Mouse (Mus musculus): ENCODE data around the gene Olfr370. TPM values are rescaled to one million over a fixed set of nuclear protein-coding genes. Genes with fewer than 3 reads are reported as not detected.

The Olfr370 gene
- polyA plus RNA-seq, 1 experiment = not detected

GRCm38 (mm10) chr8:83580826-83581225 is 45.2 kb downstream of the Olfr370 start:
- H3K27ac ChIP-seq (ENCODE audit: insufficient read depth, low read depth, low read length) = no peak overlapping the region
- H3K4me1 ChIP-seq (ENCODE audit: control insufficient read depth, insufficient read depth, insufficient read length, low read length) = peaks cover 11% of the 10 kb centered on the region
- TF ChIP-seq POLR2A (IDR thresholded peaks at IDR 0.05; ENCODE audit: low read depth, low read length) (no peak), CTCF (IDR thresholded peaks at IDR 0.05; ENCODE audit: extremely low read depth, insufficient read length, insufficient replicate concordance, low read depth, low read length) (no peak)
- H3K36me3 ChIP-seq (ENCODE audit: control insufficient read depth, insufficient read depth, low read length) = no peaks in the 10 kb centered on the region
- no peaks in the 10 kb centered on the region for H3K27me3 ChIP-seq (ENCODE audit: control insufficient read depth, insufficient read depth, low read length)
- no peak overlapping the region for H3K4me3 ChIP-seq (ENCODE audit: low read depth, low read length)
- WGBS = 73% methylated on average over 8 of the region's 8 CpGs

GRCm38 (mm10) chr8:83582226-83582625 is 46.6 kb downstream of the Olfr370 start:
- Histone ChIP-seq H3K36me3 (ENCODE audit: control insufficient read depth, insufficient read depth, low read length) (no peaks in the 10 kb centered on the region), H3K27ac (ENCODE audit: insufficient read depth, low read depth, low read length) (no peak overlapping the region), H3K4me3 (ENCODE audit: low read depth, low read length) (no peak overlapping the region), H3K27me3 (ENCODE audit: control insufficient read depth, insufficient read depth, low read length) (no peaks in the 10 kb centered on the region), H3K4me1 (ENCODE audit: control insufficient read depth, insufficient read depth, insufficient read length, low read length) (peaks cover 12% of the 10 kb centered on the region)
- TF ChIP-seq CTCF (IDR thresholded peaks at IDR 0.05; ENCODE audit: extremely low read depth, insufficient read length, insufficient replicate concordance, low read depth, low read length) (no peak), POLR2A (IDR thresholded peaks at IDR 0.05; ENCODE audit: low read depth, low read length) (no peak)
- WGBS = 75% methylated on average over 8 of the region's 8 CpGs

GRCm38 (mm10) chr8:83583236-83583635 is 47.7 kb downstream of the Olfr370 start:
- WGBS = 85% methylated on average over 15 of the region's 15 CpGs
- H3K4me1 ChIP-seq (ENCODE audit: control insufficient read depth, insufficient read depth, insufficient read length, low read length) = peaks cover 12% of the 10 kb centered on the region
- no peak overlapping the region for H3K4me3 ChIP-seq (ENCODE audit: low read depth, low read length)
- no peaks in the 10 kb centered on the region for H3K36me3 ChIP-seq (ENCODE audit: control insufficient read depth, insufficient read depth, low read length)
- H3K27ac ChIP-seq (ENCODE audit: insufficient read depth, low read depth, low read length) = no peak overlapping the region
- TF ChIP-seq POLR2A (IDR thresholded peaks at IDR 0.05; ENCODE audit: low read depth, low read length) (no peak), CTCF (IDR thresholded peaks at IDR 0.05; ENCODE audit: extremely low read depth, insufficient read length, insufficient replicate concordance, low read depth, low read length) (no peak)
- H3K27me3 ChIP-seq (ENCODE audit: control insufficient read depth, insufficient read depth, low read length) = no peaks in the 10 kb centered on the region

- no peaks in the 10 kb centered on the region for H3K27me3 ChIP-seq (ENCODE audit: control insufficient read depth, insufficient read depth, low read length)
- H3K4me1 ChIP-seq (ENCODE audit: control insufficient read depth, insufficient read depth, insufficient read length, low read length) = peaks cover 10% of the 10 kb centered on the region; the same call in 1 of the 2 replicates
- TF ChIP-seq POLR2A (IDR thresholded peaks at IDR 0.05; ENCODE audit: low read depth, low read length) (no peak), CTCF (IDR thresholded peaks at IDR 0.05; ENCODE audit: extremely low read depth, insufficient read length, insufficient replicate concordance, low read depth, low read length) (no peak)
- no peaks in the 10 kb centered on the region for H3K36me3 ChIP-seq (ENCODE audit: control insufficient read depth, insufficient read depth, low read length)
- WGBS = 83% methylated on average over 1 of the region's 1 CpGs
- H3K27ac ChIP-seq (ENCODE audit: insufficient read depth, low read depth, low read length) = no peak overlapping the region
- H3K4me3 ChIP-seq (ENCODE audit: low read depth, low read length) = no peak overlapping the region
Observed at GRCm38 (mm10) chr8:83584771-83585170, 49.2 kb downstream of the Olfr370 start.

GRCm38 (mm10) chr8:83585333-83585732 is 49.8 kb downstream of the Olfr370 start:
- no peaks in the 10 kb centered on the region for H3K36me3 ChIP-seq (ENCODE audit: control insufficient read depth, insufficient read depth, low read length)
- no peaks in the 10 kb centered on the region for H3K27me3 ChIP-seq (ENCODE audit: control insufficient read depth, insufficient read depth, low read length)
- H3K4me1 ChIP-seq (ENCODE audit: control insufficient read depth, insufficient read depth, insufficient read length, low read length) = peaks cover 10% of the 10 kb centered on the region; the same call in 1 of the 2 replicates
- 42% methylated on average over 3 of the region's 3 CpGs for WGBS
- TF ChIP-seq POLR2A (IDR thresholded peaks at IDR 0.05; ENCODE audit: low read depth, low read length) = no peak
- no peak overlapping the region for H3K4me3 ChIP-seq (ENCODE audit: low read depth, low read length)
- no peak overlapping the region; the same call in 1 of the 2 replicates for H3K27ac ChIP-seq (ENCODE audit: insufficient read depth, low read depth, low read length)

GRCm38 (mm10) chr8:83587644-83588043 is 52.1 kb downstream of the Olfr370 start:
- Histone ChIP-seq H3K4me1 (ENCODE audit: control insufficient read depth, insufficient read depth, insufficient read length, low read length) (peaks cover 10% of the 10 kb centered on the region; the same call in 1 of the 2 replicates), H3K4me3 (ENCODE audit: low read depth, low read length) (no peak overlapping the region), H3K36me3 (ENCODE audit: control insufficient read depth, insufficient read depth, low read length) (no peaks in the 10 kb centered on the region), H3K27me3 (ENCODE audit: control insufficient read depth, insufficient read depth, low read length) (no peaks in the 10 kb centered on the region), H3K27ac (ENCODE audit: insufficient read depth, low read depth, low read length) (no peak overlapping the region)
- TF ChIP-seq CTCF (IDR thresholded peaks at IDR 0.05; ENCODE audit: extremely low read depth, insufficient read length, insufficient replicate concordance, low read depth, low read length) (no peak), POLR2A (IDR thresholded peaks at IDR 0.05; ENCODE audit: low read depth, low read length) (no peak)
- WGBS = 74% methylated on average over 6 of the region's 6 CpGs

- TF ChIP-seq POLR2A (IDR thresholded peaks at IDR 0.05; ENCODE audit: low read depth, low read length) (no peak), CTCF (IDR thresholded peaks at IDR 0.05; ENCODE audit: extremely low read depth, insufficient read length, insufficient replicate concordance, low read depth, low read length) (no peak)
- Histone ChIP-seq H3K27ac (ENCODE audit: insufficient read depth, low read depth, low read length) (no peak overlapping the region), H3K27me3 (ENCODE audit: control insufficient read depth, insufficient read depth, low read length) (no peaks in the 10 kb centered on the region), H3K36me3 (ENCODE audit: control insufficient read depth, insufficient read depth, low read length) (no peaks in the 10 kb centered on the region), H3K4me3 (ENCODE audit: low read depth, low read length) (no peak overlapping the region), H3K4me1 (ENCODE audit: control insufficient read depth, insufficient read depth, insufficient read length, low read length) (peaks cover 10% of the 10 kb centered on the region; the same call in 1 of the 2 replicates)
- 58% methylated on average over 5 of the region's 5 CpGs for WGBS
Observed at GRCm38 (mm10) chr8:83588886-83589285, 53.3 kb downstream of the Olfr370 start.
